Mouse (Mus musculus): Measurements from ENCODE around the gene Rac1.
A peak's percentile ranks its signal among the peaks of the same experiment; 100 is the strongest.

- TF ChIP-seq CTCF (IDR thresholded peaks at IDR 0.05): no peak
- TF ChIP-seq EP300 (IDR thresholded peaks at IDR 0.05): peak; percentile 77
These were observed 46.7 kb upstream of the Rac1 start for GRCm38 (mm10) chr5:143574261-143575178.

Measured in lung, postnatal 0 days (tissue).